ENCODE assay signal across 8 mouse cellular contexts in genomic region chr15:79442257-79442611, GRCm38 (mm10). TPM values are rescaled to one million over a fixed set of nuclear protein-coding genes. Genes with fewer than 3 reads are reported as not detected.
A peak's percentile ranks its signal among the peaks of the same experiment; 100 is the strongest.
DNase-seq lines count a peak whose midpoint lies in the region; ATAC-seq and TF ChIP-seq lines count a peak whose summit lies in the region.

No protein-coding gene starts in this region.

- H3K27me3 ChIP-seq in heart, embryonic 16.5 days (ENCODE audit: control insufficient read depth, insufficient read depth, low read length), result no peaks in the 10 kb centered on the region
- H3K27me3 ChIP-seq in hindbrain, embryonic 11.5 days (ENCODE audit: control insufficient read depth, insufficient read depth, low read length), result no peaks in the 10 kb centered on the region
- H3K27me3 ChIP-seq in midbrain, embryonic 11.5 days (ENCODE audit: control insufficient read depth, insufficient read depth, low read length), result no peaks in the 10 kb centered on the region

- H3K9me3 ChIP-seq in heart, embryonic 16.5 days (replicated peaks; ENCODE audit: control insufficient read depth, low read length), result no peaks in the 10 kb centered on the region
- no peaks in the 10 kb centered on the region for H3K9me3 ChIP-seq in hindbrain, embryonic 11.5 days (ENCODE audit: control insufficient read depth, low read length)
- no peaks in the 10 kb centered on the region for H3K9me3 ChIP-seq in midbrain, embryonic 11.5 days (ENCODE audit: control insufficient read depth, low read length)

- peak overlapping the region; percentile 99 for H3K9ac ChIP-seq in heart, embryonic 16.5 days (ENCODE audit: low read length)
- H3K9ac ChIP-seq in hindbrain, embryonic 11.5 days (ENCODE audit: low read depth, low read length), result peak overlapping the region; percentile 100
- H3K9ac ChIP-seq in midbrain, embryonic 11.5 days (ENCODE audit: low read length), result peak overlapping the region; percentile 100

- no peak for DNase-seq in heart, postnatal 10 days
- DNase-seq in hindbrain, embryonic 11.5 days (ENCODE audit: low spot score), result no peak
- DNase-seq in midbrain, embryonic 11.5 days (ENCODE audit: low spot score, missing footprints), result no peak
- DNase-seq in adrenal gland, postnatal 4 days (ENCODE audit: low spot score in 2 of 2), result no peak
- DNase-seq in urinary bladder, adult 18-20 months (ENCODE audit: low spot score in 2 of 2), result no peak
- DNase-seq in cerebellum, postnatal 36 days, result no peak

- H3K36me3 ChIP-seq in heart, embryonic 16.5 days (ENCODE audit: control insufficient read depth, insufficient read depth), result peaks cover 5% of the 10 kb centered on the region
- H3K36me3 ChIP-seq in hindbrain, embryonic 11.5 days (ENCODE audit: control insufficient read depth, insufficient read depth, low read length), result peaks cover 7% of the 10 kb centered on the region
- peaks cover 10% of the 10 kb centered on the region; the same call in 1 of the 2 replicates for H3K36me3 ChIP-seq in midbrain, embryonic 11.5 days (ENCODE audit: control insufficient read depth, insufficient read depth, low read length)

- ATAC-seq in heart, embryonic 16.5 days (replicated peaks; ENCODE audit: extremely low read depth, insufficient read depth, low FRiP score), result no peak
- peak; percentile 28; the same call in 1 of the 2 replicates for ATAC-seq in hindbrain, embryonic 11.5 days (ENCODE audit: low FRiP score)
- ATAC-seq in midbrain, embryonic 11.5 days (ENCODE audit: low FRiP score), result peak; percentile 47

- WGBS in heart, embryonic 16.5 days, result 9% methylated on average over 6 of the region's 6 CpGs
- 24% methylated on average over 6 of the region's 6 CpGs for WGBS in bone marrow, adult 2 months
- WGBS in hindbrain, embryonic 11.5 days, result 1% methylated on average over 6 of the region's 6 CpGs
- 2% methylated on average over 6 of the region's 6 CpGs for WGBS in midbrain, embryonic 11.5 days

- H3K4me2 ChIP-seq in heart, embryonic 16.5 days (ENCODE audit: low read depth, low read length), result peak overlapping the region; percentile 94
- H3K4me2 ChIP-seq in hindbrain, embryonic 11.5 days (replicated peaks; ENCODE audit: low read depth, low read length), result peak overlapping the region; percentile 91
- peak overlapping the region; percentile 98 for H3K4me2 ChIP-seq in midbrain, embryonic 11.5 days

- peaks cover 47% of the 10 kb centered on the region for H3K4me1 ChIP-seq in heart, embryonic 16.5 days (ENCODE audit: control insufficient read depth, insufficient read depth, low read length)
- H3K4me1 ChIP-seq in bone marrow, adult 2 months (ENCODE audit: control insufficient read depth, insufficient read depth, low read length), result no peaks in the 10 kb centered on the region; the same call in 1 of the 2 replicates
- H3K4me1 ChIP-seq in hindbrain, embryonic 11.5 days (replicated peaks; ENCODE audit: control insufficient read depth, insufficient read depth, low read length), result peaks cover 20% of the 10 kb centered on the region
- H3K4me1 ChIP-seq in midbrain, embryonic 11.5 days (ENCODE audit: control insufficient read depth, insufficient read depth, low read length), result peaks cover 39% of the 10 kb centered on the region

- peak overlapping the region; percentile 98 for H3K27ac ChIP-seq in heart, embryonic 16.5 days (ENCODE audit: low read length)
- H3K27ac ChIP-seq in bone marrow, adult 2 months (ENCODE audit: control insufficient read depth, insufficient read depth, low read depth, low read length, poor library complexity), result peak overlapping the region; percentile 75
- H3K27ac ChIP-seq in hindbrain, embryonic 11.5 days (ENCODE audit: low read depth, low read length), result peak overlapping the region; percentile 99
- H3K27ac ChIP-seq in midbrain, embryonic 11.5 days (ENCODE audit: low read depth, low read length), result peak overlapping the region; percentile 95

- H3K4me3 ChIP-seq in heart, embryonic 16.5 days (ENCODE audit: low read length), result peak overlapping the region; percentile 92
- peak overlapping the region; percentile 61 for H3K4me3 ChIP-seq in bone marrow, adult 2 months (replicated peaks; ENCODE audit: control insufficient read depth, low read depth, low read length)
- peak overlapping the region; percentile 97 for H3K4me3 ChIP-seq in hindbrain, embryonic 11.5 days (ENCODE audit: low read depth, low read length)
- H3K4me3 ChIP-seq in midbrain, embryonic 11.5 days (ENCODE audit: low read depth, low read length), result peak overlapping the region; percentile 95

- TF ChIP-seq POLR2A in bone marrow, adult 2 months (IDR thresholded peaks at IDR 0.05; ENCODE audit: borderline replicate concordance, control insufficient read depth, low read depth, low read length), result no peak

- intact Hi-C loops in heart, postnatal 10 days (cut with DNase I), result no loop called here

- TF ChIP-seq CTCF in bone marrow, adult 2 months (IDR thresholded peaks at IDR 0.05; ENCODE audit: control insufficient read depth, insufficient read depth, low read length), result no peak

RNA-seq across cellular contexts. Expression of gene Csnk1e, which starts 13.1 kb away (rescaled TPM):
- 54.0 and 70.2 TPM in 2 replicates for polyA plus RNA-seq in heart, embryonic 16.5 days (2015; fragmentation: Nextera tagmentation; extraction: Ambion mirVana)
- 10 to 100 TPM; 79.6 to 81.4 TPM for total RNA-seq in heart, postnatal 10 days (2021)
- 12.3 and 34.2 TPM in 2 replicates for polyA plus RNA-seq in bone marrow, adult 2 months (2011; ENCODE audit: insufficient read depth, insufficient read length, low replicate concordance, missing spikeins)
- 193 and 195 TPM in 2 replicates for polyA plus RNA-seq in hindbrain, embryonic 11.5 days (2014; fragmentation: Nextera tagmentation; extraction: Ambion mirVana)
- 175 and 182 TPM in 2 replicates for polyA plus RNA-seq in midbrain, embryonic 11.5 days (2014; fragmentation: Nextera tagmentation; extraction: Ambion mirVana)
- total RNA-seq in adrenal gland, postnatal 4 days (2021), result 100 to 1,000 TPM; 108 to 111 TPM

RNA-seq across cellular contexts. Expression of gene Tmem184b, which starts 38.9 kb away (rescaled TPM):
- polyA plus RNA-seq in heart, embryonic 16.5 days (2015; fragmentation: Nextera tagmentation; extraction: Ambion mirVana), result 71.7 and 75.2 TPM in 2 replicates
- total RNA-seq in heart, postnatal 10 days (2021), result 10 to 100 TPM; 59.2 to 67.8 TPM
- polyA plus RNA-seq in bone marrow, adult 2 months (2011; ENCODE audit: insufficient read depth, insufficient read length, low replicate concordance, missing spikeins), result 4.9 and 19.1 TPM in 2 replicates
- polyA plus RNA-seq in hindbrain, embryonic 11.5 days (2014; fragmentation: Nextera tagmentation; extraction: Ambion mirVana), result 32.7 and 33.5 TPM in 2 replicates
- 25.5 and 33.8 TPM in 2 replicates for polyA plus RNA-seq in midbrain, embryonic 11.5 days (2014; fragmentation: Nextera tagmentation; extraction: Ambion mirVana)
- 10 to 100 TPM; 45.7 to 47.4 TPM for total RNA-seq in adrenal gland, postnatal 4 days (2021)
